ENCODE assay signal across 8 mouse cellular contexts in the genomic region with DNA sequence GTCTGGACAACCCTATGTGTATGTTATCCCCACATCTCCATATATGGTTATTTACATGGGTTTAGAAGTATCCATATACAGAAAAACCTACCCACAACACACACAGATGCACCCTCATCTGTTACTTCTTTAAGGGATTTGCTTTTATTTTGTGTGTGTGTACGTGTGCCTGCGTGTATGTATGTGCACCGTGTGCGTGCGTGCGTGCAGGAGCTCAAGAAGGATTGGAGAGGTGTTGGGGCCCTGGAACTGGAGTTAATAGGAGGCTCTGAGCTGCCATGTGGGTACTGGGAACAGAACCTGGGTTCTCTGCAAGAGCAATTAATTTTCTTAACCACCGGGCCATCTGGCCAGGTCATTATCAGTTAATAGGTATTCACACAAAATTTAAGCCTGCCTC. TPM values are rescaled to one million over a fixed set of nuclear protein-coding genes. Genes with fewer than 3 reads are reported as not detected.
DNase-seq lines count a peak whose midpoint lies in the region; ATAC-seq and TF ChIP-seq lines count a peak whose summit lies in the region.

No protein-coding gene starts in this region.

- peak overlapping the region; percentile 65 for H3K4me2 ChIP-seq in kidney, embryonic 16.5 days (replicated peaks; ENCODE audit: low read depth, low read length)
- H3K4me2 ChIP-seq in hindbrain, embryonic 15.5 days: peak overlapping the region; percentile 80
- peak overlapping the region; percentile 83 for H3K4me2 ChIP-seq in midbrain, embryonic 16.5 days (ENCODE audit: low read length)

- no peak for TF ChIP-seq POLR2A in cortical plate, adult 2 months (IDR thresholded peaks at IDR 0.05; ENCODE audit: extremely low read depth, insufficient read depth, low read length)

- ATAC-seq in kidney, embryonic 16.5 days (ENCODE audit: low FRiP score, low TSS enrichment): no peak
- ATAC-seq in hindbrain, embryonic 15.5 days (ENCODE audit: low FRiP score, low read depth): no peak
- ATAC-seq in midbrain, embryonic 16.5 days: no peak
- no peak for ATAC-seq in megakaryocyte progenitor cell, adult 5-6 weeks (replicated peaks; ENCODE audit: poor library complexity)

- DNase-seq in kidney, postnatal 14 days: no peak
- no peak for DNase-seq in cerebellum, adult 9-10 months
- DNase-seq in left cerebral cortex, postnatal 14 days (ENCODE audit: low spot score in 2 of 2): no peak

- H3K36me3 ChIP-seq in kidney, embryonic 16.5 days (ENCODE audit: insufficient read depth, low read length): peaks cover 24% of the 10 kb centered on the region
- H3K36me3 ChIP-seq in hindbrain, embryonic 15.5 days: peaks cover 18% of the 10 kb centered on the region
- H3K36me3 ChIP-seq in midbrain, embryonic 16.5 days (ENCODE audit: control insufficient read depth, insufficient read depth, low read length): no peaks in the 10 kb centered on the region

- WGBS in kidney, embryonic 16.5 days: 72% methylated on average over 7 of the region's 7 CpGs
- WGBS in hindbrain, embryonic 15.5 days: 85% methylated on average over 7 of the region's 7 CpGs
- WGBS in midbrain, embryonic 16.5 days: 84% methylated on average over 7 of the region's 7 CpGs

- peak overlapping the region; percentile 59 for H3K9ac ChIP-seq in kidney, embryonic 16.5 days (replicated peaks; ENCODE audit: low read length)
- peak overlapping the region; percentile 74 for H3K9ac ChIP-seq in hindbrain, embryonic 15.5 days
- peak overlapping the region; percentile 76 for H3K9ac ChIP-seq in midbrain, embryonic 16.5 days (ENCODE audit: low read depth, low read length)

- H3K9me3 ChIP-seq in kidney, embryonic 16.5 days (ENCODE audit: low read length): no peaks in the 10 kb centered on the region
- H3K9me3 ChIP-seq in hindbrain, embryonic 15.5 days: no peaks in the 10 kb centered on the region
- H3K9me3 ChIP-seq in midbrain, embryonic 16.5 days (replicated peaks; ENCODE audit: control insufficient read depth, low read length, poor library complexity, severe bottlenecking): no peaks in the 10 kb centered on the region

- H3K4me1 ChIP-seq in kidney, embryonic 16.5 days (ENCODE audit: insufficient read depth, low read length): peaks cover 8% of the 10 kb centered on the region
- H3K4me1 ChIP-seq in cortical plate, adult 2 months (ENCODE audit: control insufficient read depth, insufficient read depth, low read length): no peaks in the 10 kb centered on the region; the same call in 1 of the 2 replicates
- peaks cover 17% of the 10 kb centered on the region for H3K4me1 ChIP-seq in hindbrain, embryonic 15.5 days (replicated peaks)
- peaks cover 14% of the 10 kb centered on the region for H3K4me1 ChIP-seq in midbrain, embryonic 16.5 days (ENCODE audit: control insufficient read depth, insufficient read depth, low read length)

- intact Hi-C loops in left cerebral cortex, postnatal 14 days (cut with DNase I): no loop called here

- TF ChIP-seq CTCF in cortical plate, adult 2 months (IDR thresholded peaks at IDR 0.05; ENCODE audit: extremely low read depth, insufficient read depth, low read length): no peak

- H3K27ac ChIP-seq in kidney, embryonic 16.5 days (ENCODE audit: low read length): 0 out of 2 replicates have a peak overlapping the region, but pooled peaks have one; percentile 28
- H3K27ac ChIP-seq in cortical plate, adult 2 months (ENCODE audit: insufficient read depth, low read length): no peak overlapping the region
- no peak overlapping the region for H3K27ac ChIP-seq in hindbrain, embryonic 15.5 days (replicated peaks)
- H3K27ac ChIP-seq in midbrain, embryonic 16.5 days (ENCODE audit: low read length): no peak overlapping the region

- peak overlapping the region; percentile 77 for H3K4me3 ChIP-seq in kidney, embryonic 16.5 days (ENCODE audit: low read length)
- H3K4me3 ChIP-seq in cortical plate, adult 2 months (ENCODE audit: insufficient read depth, low read length): peak overlapping the region; percentile 41
- peak overlapping the region; percentile 67 for H3K4me3 ChIP-seq in hindbrain, embryonic 15.5 days
- peak overlapping the region; percentile 75 for H3K4me3 ChIP-seq in midbrain, embryonic 16.5 days (ENCODE audit: low read depth, low read length)

- no peaks in the 10 kb centered on the region for H3K27me3 ChIP-seq in kidney, embryonic 16.5 days (ENCODE audit: insufficient read depth, low read length)
- no peaks in the 10 kb centered on the region for H3K27me3 ChIP-seq in hindbrain, embryonic 15.5 days
- H3K27me3 ChIP-seq in midbrain, embryonic 16.5 days (ENCODE audit: control insufficient read depth, insufficient read depth, low read depth, low read length): no peaks in the 10 kb centered on the region

RNA-seq across cellular contexts. Expression of a gene that starts 0.7 kb away (rescaled TPM):
- 355 and 371 TPM in 2 replicates for polyA plus RNA-seq in kidney, embryonic 16.5 days (2015; fragmentation: Nextera tagmentation; extraction: Ambion mirVana)
- 250 and 251 TPM in 2 replicates for polyA plus RNA-seq in cortical plate, adult 2 months (2012; rRNA removed)
- 277 and 287 TPM in 2 replicates for polyA plus RNA-seq in hindbrain, embryonic 15.5 days (2015; fragmentation: Nextera tagmentation; extraction: Ambion mirVana)
- 247 and 260 TPM in 2 replicates for polyA plus RNA-seq in midbrain, embryonic 16.5 days (2015; fragmentation: Nextera tagmentation; extraction: Ambion mirVana)
- 132 and 147 TPM in 2 replicates for total RNA-seq in megakaryocyte progenitor cell, adult 5-6 weeks (2015)
- total RNA-seq in megakaryocyte progenitor cell, adult 5-6 weeks (2017): 382 and 387 TPM in 2 replicates
- 100 to 1,000 TPM; 152 to 157 TPM for total RNA-seq in left cerebral cortex, postnatal 14 days (2021)

RNA-seq across cellular contexts. Expression of a gene that starts 10.0 kb away (rescaled TPM):
- 5.8 and 6.0 TPM in 2 replicates for polyA plus RNA-seq in kidney, embryonic 16.5 days (2015; fragmentation: Nextera tagmentation; extraction: Ambion mirVana)
- polyA plus RNA-seq in cortical plate, adult 2 months (2012; rRNA removed): 54.7 and 63.6 TPM in 2 replicates
- polyA plus RNA-seq in hindbrain, embryonic 15.5 days (2015; fragmentation: Nextera tagmentation; extraction: Ambion mirVana): 4.9 and 5.2 TPM in 2 replicates
- 4.8 and 5.2 TPM in 2 replicates for polyA plus RNA-seq in midbrain, embryonic 16.5 days (2015; fragmentation: Nextera tagmentation; extraction: Ambion mirVana)
- total RNA-seq in megakaryocyte progenitor cell, adult 5-6 weeks (2015): 0.56 and 1.3 TPM in 2 replicates
- total RNA-seq in megakaryocyte progenitor cell, adult 5-6 weeks (2017): 2.8 and 3.3 TPM in 2 replicates
- total RNA-seq in left cerebral cortex, postnatal 14 days (2021): 10 to 100 TPM; 17.0 to 20.9 TPM

RNA-seq across cellular contexts. Expression of a gene that starts 16.4 kb away (rescaled TPM):
- polyA plus RNA-seq in kidney, embryonic 16.5 days (2015; fragmentation: Nextera tagmentation; extraction: Ambion mirVana): 56.3 and 57.0 TPM in 2 replicates
- polyA plus RNA-seq in cortical plate, adult 2 months (2012; rRNA removed): 36.0 and 36.9 TPM in 2 replicates
- 32.5 and 34.6 TPM in 2 replicates for polyA plus RNA-seq in hindbrain, embryonic 15.5 days (2015; fragmentation: Nextera tagmentation; extraction: Ambion mirVana)
- polyA plus RNA-seq in midbrain, embryonic 16.5 days (2015; fragmentation: Nextera tagmentation; extraction: Ambion mirVana): 33.0 and 35.4 TPM in 2 replicates
- 41.2 and 56.2 TPM in 2 replicates for total RNA-seq in megakaryocyte progenitor cell, adult 5-6 weeks (2015)
- 25.7 and 51.2 TPM in 2 replicates for total RNA-seq in megakaryocyte progenitor cell, adult 5-6 weeks (2017)
- 10 to 100 TPM; 26.3 to 33.9 TPM for total RNA-seq in left cerebral cortex, postnatal 14 days (2021)

RNA-seq across cellular contexts. Expression of a gene that starts 19.8 kb away (rescaled TPM):
- polyA plus RNA-seq in kidney, embryonic 16.5 days (2015; fragmentation: Nextera tagmentation; extraction: Ambion mirVana): 38.8 and 45.7 TPM in 2 replicates
- polyA plus RNA-seq in cortical plate, adult 2 months (2012; rRNA removed): 14.2 and 15.6 TPM in 2 replicates
- polyA plus RNA-seq in hindbrain, embryonic 15.5 days (2015; fragmentation: Nextera tagmentation; extraction: Ambion mirVana): 19.8 and 22.8 TPM in 2 replicates
- 18.2 and 18.5 TPM in 2 replicates for polyA plus RNA-seq in midbrain, embryonic 16.5 days (2015; fragmentation: Nextera tagmentation; extraction: Ambion mirVana)
- total RNA-seq in megakaryocyte progenitor cell, adult 5-6 weeks (2015): 55.1 and 62.0 TPM in 2 replicates
- total RNA-seq in megakaryocyte progenitor cell, adult 5-6 weeks (2017): 63.3 and 68.9 TPM in 2 replicates
- 10 to 100 TPM; 10.4 to 12.7 TPM for total RNA-seq in left cerebral cortex, postnatal 14 days (2021)

RNA-seq across cellular contexts. Expression of a gene that starts 21.7 kb away (rescaled TPM):
- 41.3 and 44.1 TPM in 2 replicates for polyA plus RNA-seq in kidney, embryonic 16.5 days (2015; fragmentation: Nextera tagmentation; extraction: Ambion mirVana)
- polyA plus RNA-seq in cortical plate, adult 2 months (2012; rRNA removed): 68.6 and 71.6 TPM in 2 replicates
- 34.9 and 36.4 TPM in 2 replicates for polyA plus RNA-seq in hindbrain, embryonic 15.5 days (2015; fragmentation: Nextera tagmentation; extraction: Ambion mirVana)
- polyA plus RNA-seq in midbrain, embryonic 16.5 days (2015; fragmentation: Nextera tagmentation; extraction: Ambion mirVana): 27.1 and 35.1 TPM in 2 replicates
- 30.6 and 30.8 TPM in 2 replicates for total RNA-seq in megakaryocyte progenitor cell, adult 5-6 weeks (2015)
- total RNA-seq in megakaryocyte progenitor cell, adult 5-6 weeks (2017): 34.9 and 35.1 TPM in 2 replicates
- total RNA-seq in left cerebral cortex, postnatal 14 days (2021): 10 to 100 TPM; 72.2 to 79.0 TPM
